Mouse (Mus musculus): ENCODE results near the gene Col4a4.

GRCm38 (mm10) chr1:82560223-82560622 lies 26.4 kb downstream of the Col4a4 start:
- TF ChIP-seq POLR2A (IDR thresholded peaks at IDR 0.05; ENCODE audit: extremely low read depth, insufficient read depth, low read length), result no peak
- TF ChIP-seq CTCF (IDR thresholded peaks at IDR 0.05; ENCODE audit: low read depth, low read length), result no peak
